Mouse (Mus musculus) erythroblast, adult 5-6 weeks (primary cell): ENCODE data around the gene Nr4a1. TPM values are rescaled to one million over a fixed set of nuclear protein-coding genes. Genes with fewer than 3 reads are reported as not detected.

Experiments
- ATAC-seq: replicated peaks from 2 replicates; pipeline ENCODE4 v1.8.0; 2016; ENCODE audit warnings: moderate number of reproducible peaks, mild to moderate bottlenecking, moderate TSS enrichment, inconsistent platforms; ENCODE audit not compliant: poor library complexity, low FRiP score, severe bottlenecking
- total RNA-seq, 2 experiments: library from RNA; stranded (forward) in 1 of 2; stranded (reverse) in 1 of 2; fragments of 150-400 nt in 1 of 2; fragments of 200-764, 138-1000 nt in 1 of 2; gene quantifications; 2 replicates each; pipeline versions ENCODE4 v1.2.3 to v1.2.4; 2015 to 2017; ENCODE audit warnings: low replicate concordance in 2 of 2

The Nr4a1 gene
- total RNA-seq, 2 experiments from 2014 or later, result 3.3 to 15.7 TPM

- ATAC-seq, result no peak
These were observed 22.4 kb upstream of the Nr4a1 start for GRCm38 (mm10) chr15:101231648-101232180.

DNA sequence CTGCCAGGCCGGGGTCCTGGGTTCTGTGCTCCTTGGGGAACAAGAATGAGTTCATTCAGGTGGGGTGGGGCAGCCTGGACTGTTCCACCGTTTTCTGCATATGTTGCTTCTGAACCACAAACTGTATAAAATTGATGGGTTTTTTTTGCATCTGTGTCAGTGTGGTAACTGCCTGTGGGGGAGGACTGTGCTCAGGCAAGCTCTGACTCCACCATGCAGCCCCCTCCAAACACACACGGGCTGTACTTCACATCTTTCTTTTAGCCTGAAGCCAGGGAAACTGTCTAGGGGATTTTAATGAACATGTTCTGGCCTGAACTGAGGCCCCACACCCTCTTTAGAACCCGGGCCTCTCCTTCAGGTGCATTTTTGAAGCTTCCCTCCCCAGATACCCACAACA lies 21.5 kb upstream of the Nr4a1 start:
- ATAC-seq, result no peak

DNA sequence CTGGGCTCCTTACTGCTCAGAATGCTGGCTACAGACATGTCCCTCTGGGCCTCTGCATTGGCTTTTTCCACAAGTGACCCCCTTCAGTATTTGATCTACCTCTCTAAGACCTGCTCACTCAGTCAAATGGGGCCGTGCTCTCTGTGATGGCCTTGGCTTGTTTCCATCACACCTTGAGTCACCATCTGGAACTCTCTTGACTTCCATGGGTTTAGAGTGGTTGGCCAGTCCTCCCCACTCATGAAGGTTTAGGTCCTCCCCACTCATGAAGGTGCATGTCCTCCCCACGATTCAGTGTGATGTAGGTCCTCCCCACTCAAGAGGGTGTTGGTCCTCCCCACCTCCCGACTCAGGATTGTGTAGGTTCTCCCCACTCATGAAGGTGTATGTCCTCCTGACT lies 20.9 kb upstream of the Nr4a1 start:
- ATAC-seq, result no peak

- no peak for ATAC-seq
These were observed 20.3 kb upstream of the Nr4a1 start for GRCm38 (mm10) chr15:101233641-101234275.

- ATAC-seq, result no peak
These were observed 19.3 kb upstream of the Nr4a1 start for GRCm38 (mm10) chr15:101234611-101235341.

DNA sequence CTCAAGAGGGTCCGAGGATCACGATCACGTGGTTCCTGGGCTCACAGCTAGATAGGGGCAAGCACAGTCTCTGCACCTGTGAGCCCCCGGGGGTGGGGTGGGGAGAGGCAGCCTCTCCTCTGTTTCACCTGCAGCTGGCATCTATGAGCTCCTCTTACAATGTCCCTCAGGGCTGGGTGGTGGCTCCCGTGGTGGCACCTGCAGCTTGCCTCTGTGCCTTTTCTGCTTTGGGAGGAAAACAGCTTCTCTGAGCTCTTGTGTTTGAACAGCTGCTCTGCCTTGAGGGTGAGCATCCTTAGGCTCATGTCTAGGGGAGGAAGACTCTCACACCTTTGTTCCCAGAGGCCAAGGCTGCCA lies 18.7 kb upstream of the Nr4a1 start:
- ATAC-seq, result no peak

GRCm38 (mm10) chr15:101235728-101236327 lies 18.2 kb upstream of the Nr4a1 start:
- ATAC-seq, result no peak

- no peak for ATAC-seq
These were observed 17.2 kb upstream of the Nr4a1 start for GRCm38 (mm10) chr15:101236878-101237277.

DNA sequence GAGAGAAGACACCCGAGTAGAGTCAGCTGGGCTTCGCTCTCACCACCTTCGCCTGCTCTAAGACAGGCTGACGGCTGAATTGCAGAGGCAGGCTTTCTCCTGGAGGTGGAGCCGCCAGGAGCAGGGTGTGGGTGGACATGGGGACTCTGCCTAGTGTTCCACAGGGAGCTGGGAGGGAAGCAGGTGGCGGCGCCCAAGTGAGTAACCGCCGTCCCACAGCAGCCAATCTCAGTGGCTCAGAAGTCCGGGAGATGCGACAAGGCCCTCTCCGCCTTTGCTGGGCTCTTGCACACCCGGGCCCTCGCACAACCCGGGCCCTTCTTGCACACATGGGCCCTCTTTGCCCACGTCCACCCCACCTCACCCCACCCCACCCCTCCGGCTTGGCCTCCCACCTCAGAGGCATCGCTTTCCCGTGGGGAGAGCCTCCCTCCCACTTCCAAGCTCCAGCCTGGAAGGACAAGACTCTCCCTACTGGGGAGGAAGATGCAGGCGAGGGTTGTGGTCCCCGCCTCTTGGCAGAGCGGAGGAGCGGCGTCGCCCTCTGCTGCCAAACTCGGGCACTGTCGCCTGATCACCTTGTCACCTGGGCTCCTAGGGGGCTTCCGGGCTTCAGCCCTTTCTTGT lies 15.1 kb upstream of the Nr4a1 start:
- no peak for ATAC-seq

- no peak for ATAC-seq
These were observed 14.2 kb upstream of the Nr4a1 start for GRCm38 (mm10) chr15:101239821-101240220.

DNA sequence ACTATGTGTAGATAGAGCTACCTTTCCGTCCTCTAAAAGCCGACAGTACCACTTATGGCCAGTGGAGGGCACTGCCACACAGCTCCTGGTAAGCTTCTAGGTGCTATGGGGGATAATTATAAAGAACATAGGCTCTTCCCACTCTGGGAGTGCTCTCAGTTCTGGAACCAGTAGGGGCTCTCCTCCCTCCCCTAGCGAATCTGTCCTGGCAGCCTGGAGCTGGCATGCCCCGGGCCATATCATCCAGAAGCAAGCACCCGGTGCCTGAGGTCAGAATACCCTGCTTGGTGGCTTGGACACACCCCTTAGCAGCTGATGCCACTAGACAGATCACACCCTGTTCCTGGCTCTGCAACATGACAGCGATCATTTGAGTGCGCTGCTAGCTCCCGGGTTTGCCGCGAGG lies 13.3 kb upstream of the Nr4a1 start:
- ATAC-seq, result peak; percentile 50; the same call in 1 of the 2 replicates

- ATAC-seq, result no peak
These were observed 12.8 kb upstream of the Nr4a1 start for GRCm38 (mm10) chr15:101241236-101241635.

DNA sequence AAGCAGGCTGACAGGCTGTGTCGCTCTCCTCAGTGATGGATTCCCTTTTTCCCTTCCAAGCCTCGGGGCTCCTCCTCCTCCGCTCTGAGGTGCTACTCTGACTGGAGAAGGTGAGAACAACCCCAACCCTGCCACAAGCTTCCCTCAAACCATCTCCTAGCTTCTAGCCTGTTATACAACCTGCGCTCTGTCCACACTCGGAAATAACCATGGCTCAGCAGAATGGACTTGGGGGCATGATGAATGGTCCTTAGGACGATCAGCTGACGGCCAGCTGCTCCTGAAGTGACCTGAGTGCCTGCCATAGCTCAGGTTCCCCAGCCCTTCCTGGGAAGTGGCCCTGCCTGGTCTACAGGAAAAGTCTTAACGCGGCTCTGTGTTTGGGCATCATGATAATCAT lies 12.2 kb upstream of the Nr4a1 start:
- no peak for ATAC-seq

DNA sequence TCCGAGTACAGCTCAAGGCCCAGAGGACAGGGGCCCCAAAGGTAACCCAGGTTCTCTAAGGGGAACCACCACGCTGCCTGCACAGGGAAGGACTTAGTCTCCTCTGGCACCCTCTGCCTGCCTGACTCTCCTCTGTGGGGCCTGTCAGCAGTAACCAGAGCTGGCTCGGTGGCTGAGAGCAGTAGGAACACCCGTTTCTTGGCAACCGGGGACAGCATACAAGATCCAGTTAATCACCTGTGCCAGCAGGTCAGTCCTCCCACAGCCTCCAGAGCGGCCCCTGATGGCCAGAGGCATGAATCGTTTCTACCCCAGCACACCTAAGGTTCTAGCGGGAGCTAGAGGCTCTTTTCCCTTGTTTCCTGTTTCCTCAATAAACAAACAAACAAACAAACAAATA lies 11.4 kb upstream of the Nr4a1 start:
- ATAC-seq, result no peak

DNA sequence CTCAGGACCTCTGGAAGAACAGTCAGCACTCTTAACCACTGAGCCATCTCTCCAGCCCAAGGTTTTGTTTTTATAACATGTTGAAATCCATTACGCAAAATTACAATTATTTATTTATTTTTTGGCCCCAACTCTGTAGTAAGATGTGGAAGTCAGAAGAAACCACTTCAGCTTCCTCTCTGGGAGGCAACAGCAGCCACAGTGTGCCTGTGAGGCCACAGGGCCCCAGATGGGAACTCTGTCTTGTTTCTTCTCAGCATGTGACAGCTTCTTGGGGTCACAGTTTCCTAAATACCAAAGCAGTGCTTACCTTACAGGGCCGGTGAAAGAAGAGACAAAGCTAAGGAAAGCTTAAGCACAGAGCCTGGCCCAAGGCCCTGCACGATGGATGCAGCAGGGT lies 10.1 kb upstream of the Nr4a1 start:
- no peak for ATAC-seq

DNA sequence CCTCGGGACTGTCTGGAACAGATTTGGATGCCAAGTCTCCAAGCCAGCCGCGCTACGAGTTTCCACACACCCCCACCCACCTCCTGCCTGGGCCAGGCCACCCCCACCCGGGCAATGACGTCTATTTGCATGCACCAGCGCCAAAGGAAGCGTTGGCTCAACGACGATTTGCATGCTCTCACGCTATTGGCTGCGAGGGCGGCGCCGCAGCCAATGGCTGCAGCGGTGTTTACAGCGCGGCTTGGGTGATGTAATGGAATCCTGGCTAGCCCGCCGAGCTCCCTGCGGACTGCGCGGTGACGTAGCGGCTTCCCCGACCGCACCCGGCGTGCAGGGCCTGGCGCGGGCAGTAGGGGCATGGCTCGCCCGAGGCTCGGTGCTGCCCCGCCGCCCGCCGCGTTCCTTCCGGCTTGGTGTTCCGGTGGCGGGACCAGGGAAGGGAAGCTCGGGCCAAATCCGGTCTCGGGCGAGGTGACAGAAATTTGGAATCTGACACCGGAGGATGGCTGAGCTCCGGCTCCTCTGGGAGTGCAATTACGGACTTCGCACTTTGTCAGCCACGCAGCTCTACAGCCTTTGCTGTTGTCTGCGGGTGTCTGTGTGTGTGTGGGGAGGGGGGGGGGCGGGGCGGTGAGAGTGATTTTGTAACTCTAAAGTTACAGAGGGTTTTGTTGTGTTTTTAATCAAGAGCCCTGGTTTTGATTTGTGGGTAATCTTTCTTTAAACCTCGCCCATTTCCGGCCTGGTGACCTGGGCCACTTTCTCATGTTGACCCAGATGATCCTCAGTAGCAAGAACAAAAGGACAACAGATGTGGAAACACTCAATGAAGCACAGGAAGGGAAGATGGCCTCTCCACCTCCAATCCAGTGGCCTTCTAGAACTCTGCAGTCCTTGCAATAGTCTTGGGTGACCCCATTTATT lies 7.6 kb upstream of the Nr4a1 start:
- ATAC-seq, result peak; percentile 91

DNA sequence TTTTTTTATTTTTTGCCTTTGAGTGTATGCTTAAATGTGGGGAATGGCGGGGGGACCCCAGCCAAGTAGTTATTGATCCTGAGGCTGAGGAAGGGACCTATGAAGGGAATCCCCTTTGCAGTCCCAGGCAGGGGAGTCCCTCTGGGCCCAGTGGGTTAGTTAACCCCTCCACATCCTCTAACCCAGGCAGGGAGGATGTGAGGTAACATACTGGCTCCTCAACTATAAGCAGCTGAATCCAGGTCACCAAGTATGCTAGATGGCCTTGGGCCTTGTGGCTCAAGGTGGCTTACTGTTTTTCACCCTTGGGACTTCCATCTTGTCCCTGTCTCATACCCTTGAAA lies 6.9 kb upstream of the Nr4a1 start:
- ATAC-seq, result no peak

DNA sequence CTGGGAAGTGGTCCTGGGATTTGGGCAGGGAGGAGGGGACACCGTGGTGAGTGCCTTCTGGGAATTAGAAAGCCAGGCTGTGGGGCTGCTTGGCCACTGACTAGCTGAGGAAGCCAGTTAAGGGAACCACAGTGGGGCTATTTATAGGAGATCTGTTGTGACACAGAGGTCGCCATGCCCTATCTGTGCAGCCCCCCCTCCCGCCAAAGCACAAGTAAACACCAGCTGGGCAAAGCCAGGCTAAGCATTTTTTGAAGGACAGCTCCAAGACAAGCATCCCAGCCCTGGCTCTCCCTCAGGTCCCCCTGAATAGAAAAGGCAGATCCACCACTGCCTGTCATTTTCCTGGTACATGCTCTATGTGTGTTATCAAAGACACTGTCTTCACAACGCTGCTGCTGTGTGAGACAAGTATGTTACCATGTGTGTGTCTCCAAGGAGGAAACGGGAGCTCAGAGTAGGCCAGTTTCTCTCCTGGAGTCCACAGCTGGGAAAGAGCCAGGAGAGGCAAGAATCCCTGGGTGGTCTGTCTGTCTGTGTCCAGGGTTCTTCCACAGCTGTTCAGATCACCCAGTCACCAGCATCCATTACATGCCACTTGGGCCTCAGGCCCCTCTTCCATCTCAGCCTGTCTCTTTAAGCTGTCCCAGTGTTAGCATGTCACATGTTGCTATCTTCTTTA lies 5.9 kb upstream of the Nr4a1 start:
- no peak for ATAC-seq

DNA sequence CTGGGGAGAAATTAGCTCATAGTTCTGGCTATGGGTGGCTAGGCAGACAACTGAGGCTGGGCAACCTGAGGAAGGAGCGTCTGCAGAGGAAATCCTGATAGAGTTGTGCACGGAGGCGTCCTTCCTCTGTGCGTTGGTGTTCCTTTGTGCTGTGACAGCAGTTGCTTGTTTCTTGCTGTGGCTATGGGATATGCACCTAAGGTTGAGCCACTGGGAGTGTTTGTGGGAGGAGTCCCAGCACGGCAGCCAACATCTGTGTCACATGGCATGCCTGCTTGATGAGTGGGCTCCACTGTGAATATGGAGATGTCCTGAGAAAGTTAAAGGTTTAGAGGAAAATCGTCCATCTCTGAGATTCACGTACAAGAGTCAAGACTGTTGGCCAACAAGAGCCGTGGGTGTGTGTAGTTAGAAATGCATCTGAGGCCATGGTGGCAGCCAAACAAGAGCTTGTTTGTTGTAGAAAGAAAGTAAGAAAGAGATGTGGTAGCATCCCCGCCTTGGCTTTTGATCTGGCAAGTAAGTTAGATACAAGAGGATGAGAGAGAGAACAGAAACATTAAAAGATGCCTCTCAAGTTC lies 3.8 kb upstream of the Nr4a1 start:
- no peak for ATAC-seq
